Mouse (Mus musculus) neural tube, postnatal 0 days (tissue): ENCODE measurements around the gene Saysd1. TPM values are rescaled to one million over a fixed set of nuclear protein-coding genes. Genes with fewer than 3 reads are reported as not detected.

ENCODE experiments used
- polyA plus RNA-seq: library from polyadenylated mRNA; unstranded; fragments of >200 nt; fragmentation: Nextera tagmentation; extraction: Ambion mirVana; gene quantifications from 2 replicates; pipeline ENCODE4 v1.2.1, GENCODE M21; 2015

Saysd1 gene
- 11.4 and 14.0 TPM in 2 replicates for polyA plus RNA-seq

GRCm38 (mm10) chr14:20138484-20139355 is at the start of gene Saysd1:
TSS of gene Saysd1 (minus strand) at chr14:20138534.

GRCm38 (mm10) chr14:20181466-20181921 is 43.2 kb upstream of the Saysd1 start, which contains the start of gene Kcnk5:
TSS of gene Kcnk5 (minus strand) at chr14:20181809.

Other genes starting within 250 kb of the Saysd1 start
- gene Gng2, start 160.9 kb downstream of the Saysd1 start, polyA plus RNA-seq, result 219 and 247 TPM in 2 replicates
- gene Kcnk5, start 43.3 kb upstream of the Saysd1 start, polyA plus RNA-seq, result 1.3 and 1.9 TPM in 2 replicates
- gene Kcnk16, start 130.7 kb upstream of the Saysd1 start, polyA plus RNA-seq, result not detected in 2 replicates
- gene Nudt13, start 156.2 kb upstream of the Saysd1 start, polyA plus RNA-seq, result 11.2 and 13.5 TPM in 2 replicates
- 33.9 and 37.1 TPM in 2 replicates for gene Ecd, start 209.6 kb upstream of the Saysd1 start, polyA plus RNA-seq
- 26.9 and 29.1 TPM in 2 replicates for gene Fam149b, start 209.6 kb upstream of the Saysd1 start, polyA plus RNA-seq